Mouse (Mus musculus) heart, postnatal 0 days (tissue): ENCODE data around the gene Spata17. TPM values are rescaled to one million over a fixed set of nuclear protein-coding genes. Genes with fewer than 3 reads are reported as not detected.
A peak's percentile ranks its signal among the peaks of the same experiment; 100 is the strongest.

Experiments used
- ATAC-seq: fragments of 200-750 bp; cut with Nextera tagmentation; 2 replicates; pipeline ENCODE4 v1.8.0; 2017; ENCODE audit warnings: low read depth, moderate number of reproducible peaks, moderate library complexity; ENCODE audit not compliant: insufficient read depth
- DNase-seq: peaks from one replicate; pipeline ENCODE4 v3.0.0-alpha.2; 2016; ENCODE audit warnings: low spot score
- H3K27ac ChIP-seq: fragments of 300-500 bp; sonication (generic); 2 replicates; pipeline ENCODE4 v1.5.1; 2014; ENCODE audit warnings: low read depth, mild to moderate bottlenecking
- H3K27me3 ChIP-seq: fragments of 300-500 bp; sonication (generic); 2 replicates; pipeline ENCODE4 v1.6.1; 2014; ENCODE audit warnings: low read length, mixed read lengths; ENCODE audit not compliant: control insufficient read depth, insufficient read depth
- H3K36me3 ChIP-seq: fragments of 300-500 bp; sonication (generic); replicated peaks from 2 replicates; pipeline ENCODE4 v1.6.1; 2014; ENCODE audit warnings: low read length, mixed read lengths; ENCODE audit not compliant: control insufficient read depth, insufficient read depth
- H3K4me1 ChIP-seq: fragments of 300-500 bp; sonication (generic); 2 replicates; pipeline ENCODE4 v1.6.1; 2014; ENCODE audit warnings: antibody characterized with exemption; ENCODE audit not compliant: control insufficient read depth, insufficient read depth
- H3K4me2 ChIP-seq: fragments of 300-500 bp; sonication (generic); 2 replicates; pipeline ENCODE4 v1.6.1; 2014; ENCODE audit warnings: low read depth, mild to moderate bottlenecking, low read length, moderate library complexity
- H3K4me3 ChIP-seq: fragments of 300-500 bp; sonication (generic); 2 replicates; pipeline ENCODE4 v1.5.1; 2014; ENCODE audit warnings: low read depth, low read length
- H3K9ac ChIP-seq: fragments of 300-500 bp; sonication (generic); replicated peaks from 2 replicates; pipeline ENCODE4 v1.6.1; 2014; ENCODE audit warnings: low read depth, low read length, mixed read lengths
- H3K9me3 ChIP-seq: fragments of 300-500 bp; sonication (generic); replicated peaks from 2 replicates; pipeline ENCODE4 v1.6.1; 2016; ENCODE audit warnings: low read length; ENCODE audit not compliant: control insufficient read depth
- CTCF ChIP-seq: IDR thresholded peaks from 2 replicates; pipeline ENCODE4 v1.5.1; 2016; ENCODE audit warnings: antibody characterized with exemption, control low read depth, low read depth
- EP300 ChIP-seq: IDR thresholded peaks from 2 replicates; pipeline ENCODE4 v1.6.1; 2016; ENCODE audit warnings: antibody characterized with exemption, low read depth
- WGBS: fragments of 180-500 bp; shearing (Covaris S2); extraction: QIAGEN DNeasy Blood & Tissue Kit; methylation state at CpG from one replicate; pipeline ENCODE4 v1.1.7; 2014; 5-methylcytosine and 5-hydroxymethylcytosine counted together
- polyA plus RNA-seq: library from polyadenylated mRNA; unstranded; fragments of >200 nt; fragmentation: Nextera tagmentation; extraction: Ambion mirVana; gene quantifications from 2 replicates; pipeline ENCODE4 v1.2.1, GENCODE M21; 2015
- total RNA-seq: library from RNA; depleted of rRNA; stranded (reverse); fragments of >200 nt; gene quantifications from 2 replicates; pipeline ENCODE4 v1.2.3, GENCODE M21; 2014; ENCODE audit warnings: low replicate concordance; rRNA removed

The Spata17 gene
- total RNA-seq = 0.15 TPM in 1 of 2 replicates, not detected in the other
- 1.1 and 1.2 TPM in 2 replicates for polyA plus RNA-seq

- Histone ChIP-seq H3K4me1 (no peaks in the 10 kb centered on the region), H3K27ac (peak within 1 kb of the TSS; percentile 86), H3K36me3 (no peaks in the 10 kb centered on the region), H3K9me3 (no peaks in the 10 kb centered on the region), H3K4me2 (peak within 1 kb of the TSS; percentile 75), H3K9ac (peak within 1 kb of the TSS; percentile 90), H3K27me3 (no peaks in the 10 kb centered on the region), H3K4me3 (peak within 1 kb of the TSS; percentile 89)
- WGBS = 1% methylated on average over 58 of the region's 58 CpGs
- ATAC-seq (peak; percentile 95), DNase-seq (peak; percentile 86)
- TF ChIP-seq CTCF (no peak), EP300 (no peak)
These were observed at the start of gene Spata17, which contains the start of gene Gpatch2 for GRCm38 (mm10) chr1:187215181-187216116. TSS of gene Spata17 (minus strand) at chr1:187215465. TSS of gene Gpatch2 (plus strand) at chr1:187215508.

GRCm38 (mm10) chr1:187258756-187259155 lies 43.5 kb upstream of the Spata17 start:
- Histone ChIP-seq H3K4me2 (no peak overlapping the region), H3K9ac (no peak overlapping the region), H3K4me1 (no peaks in the 10 kb centered on the region), H3K27ac (no peak overlapping the region), H3K9me3 (no peaks in the 10 kb centered on the region), H3K36me3 (no peaks in the 10 kb centered on the region), H3K4me3 (no peak overlapping the region), H3K27me3 (no peaks in the 10 kb centered on the region)
- TF ChIP-seq CTCF (no peak), EP300 (no peak)
- 81% methylated on average over 4 of the region's 4 CpGs for WGBS
- no peak for DNase-seq
- no peak for ATAC-seq

DNA sequence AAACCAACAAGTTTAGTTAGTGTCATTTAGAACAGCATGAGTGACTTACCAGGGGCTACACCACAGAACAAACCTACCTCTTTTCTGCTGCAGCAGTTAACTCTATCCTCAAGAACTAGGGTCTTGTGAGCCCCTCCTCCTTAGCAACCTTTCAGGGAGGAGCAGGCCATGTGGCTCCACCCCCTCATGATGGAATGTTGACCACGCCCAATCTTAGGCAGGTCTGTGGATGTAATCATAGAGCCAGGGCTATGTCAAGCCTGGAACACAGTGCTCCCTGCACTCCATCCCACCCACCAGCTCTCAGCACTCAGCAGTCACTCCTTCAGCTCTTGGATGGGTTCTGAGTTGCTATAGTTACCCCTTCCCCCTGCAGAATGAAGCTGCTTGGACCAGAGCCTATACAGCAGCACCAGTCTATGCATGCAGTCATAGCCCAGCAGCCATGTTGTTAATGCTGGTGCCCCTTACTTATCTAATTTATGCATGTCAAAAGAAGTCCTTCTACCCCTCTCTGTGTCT lies 35.5 kb upstream of the Spata17 start:
- no peak overlapping the region for H3K4me2 ChIP-seq
- no peak overlapping the region for H3K27ac ChIP-seq
- ATAC-seq = no peak
- no peak overlapping the region for H3K4me3 ChIP-seq
- TF ChIP-seq EP300 (no peak), CTCF (no peak)
- no peaks in the 10 kb centered on the region for H3K4me1 ChIP-seq
- DNase-seq = no peak
- no peak overlapping the region for H3K9ac ChIP-seq
- H3K9me3 ChIP-seq = no peaks in the 10 kb centered on the region
- no peaks in the 10 kb centered on the region for H3K27me3 ChIP-seq
- 64% methylated on average over 1 of the region's 1 CpGs for WGBS
- peaks cover 7% of the 10 kb centered on the region; the same call in 1 of the 2 replicates for H3K36me3 ChIP-seq

- 70% methylated on average over 5 of the region's 5 CpGs for WGBS
- H3K27me3 ChIP-seq = no peaks in the 10 kb centered on the region
- H3K4me3 ChIP-seq = no peak overlapping the region
- no peak overlapping the region for H3K27ac ChIP-seq
- H3K9ac ChIP-seq = no peak overlapping the region
- H3K4me1 ChIP-seq = no peaks in the 10 kb centered on the region
- H3K9me3 ChIP-seq = no peaks in the 10 kb centered on the region
- TF ChIP-seq CTCF (no peak), EP300 (no peak)
- peaks cover 7% of the 10 kb centered on the region; the same call in 1 of the 2 replicates for H3K36me3 ChIP-seq
- DNase-seq (no peak), ATAC-seq (no peak)
- H3K4me2 ChIP-seq = no peak overlapping the region
These were observed 29.5 kb upstream of the Spata17 start for GRCm38 (mm10) chr1:187244734-187245133.

GRCm38 (mm10) chr1:187241329-187241728 lies 26.1 kb upstream of the Spata17 start:
- 0 out of 2 replicates have a peak, but pooled peaks cover 7% of the 10 kb centered on the region for H3K36me3 ChIP-seq
- no peak overlapping the region for H3K27ac ChIP-seq
- DNase-seq (no peak), ATAC-seq (no peak)
- no peak overlapping the region for H3K4me2 ChIP-seq
- H3K4me3 ChIP-seq = no peak overlapping the region
- H3K9me3 ChIP-seq = no peaks in the 10 kb centered on the region
- 87% methylated on average over 5 of the region's 5 CpGs for WGBS
- peaks cover 2% of the 10 kb centered on the region; the same call in 1 of the 2 replicates for H3K4me1 ChIP-seq
- no peak overlapping the region for H3K9ac ChIP-seq
- TF ChIP-seq EP300 (no peak), CTCF (no peak)
- H3K27me3 ChIP-seq = no peaks in the 10 kb centered on the region
